Mouse (Mus musculus) hindbrain, embryonic 14.5 days (tissue): ENCODE data around the gene Defa23. TPM values are rescaled to one million over a fixed set of nuclear protein-coding genes. Genes with fewer than 3 reads are reported as not detected.

Source experiments
- polyA plus RNA-seq: library from polyadenylated mRNA; unstranded; fragments of >200 nt; fragmentation: Nextera tagmentation; extraction: Ambion mirVana; gene quantifications from 2 replicates; pipeline ENCODE4 v1.2.1, GENCODE M21; 2014

Gene Defa23
- polyA plus RNA-seq, 1 experiment from 2014 or later, result not detected

Other genes starting within 250 kb of the Defa23 start
- not detected in 2 replicates for gene Defb33, start 162.4 kb upstream of the Defa23 start, polyA plus RNA-seq
- gene Gm15056, start 152.4 kb upstream of the Defa23 start, polyA plus RNA-seq, result not detected in 2 replicates
- not detected in 2 replicates for gene Gm6040, start 133.0 kb upstream of the Defa23 start, polyA plus RNA-seq
- not detected in 2 replicates for gene AY761185, start 110.3 kb upstream of the Defa23 start, polyA plus RNA-seq
- gene Defa21, start 29.5 kb upstream of the Defa23 start, polyA plus RNA-seq, result not detected in 2 replicates
- not detected in 2 replicates for gene Defa35, start 10.0 kb downstream of the Defa23 start, polyA plus RNA-seq
- not detected in 2 replicates for gene Defa25, start 29.4 kb downstream of the Defa23 start, polyA plus RNA-seq
- gene Gm14851, start 41.0 kb downstream of the Defa23 start, polyA plus RNA-seq, result not detected in 2 replicates
- not detected in 2 replicates for gene Defa30, start 79.6 kb downstream of the Defa23 start, polyA plus RNA-seq
- not detected in 2 replicates for gene Defa22, start 107.2 kb downstream of the Defa23 start, polyA plus RNA-seq
- not detected in 2 replicates for gene Defa31, start 136.6 kb downstream of the Defa23 start, polyA plus RNA-seq
- gene Gm15293, start 146.5 kb downstream of the Defa23 start, polyA plus RNA-seq, result not detected in 2 replicates
- gene Gm15292, start 194.7 kb downstream of the Defa23 start, polyA plus RNA-seq, result not detected in 2 replicates